Mouse (Mus musculus): ENCODE measurements at regions not wholly inside any gene's neighbourhood (a gene's known extent, or its start where the extent isn't known, plus 50 kb on each side); places are given as distances from the start of the nearest gene placed in this dataset.

GRCm38 (mm10) chr9:113305761-113306160 lies 402.3 kb downstream of the Pdcd6ip start:
- Histone ChIP-seq H3K27me3 (ENCODE audit: control insufficient read depth, insufficient read depth, low read length, poor library complexity, severe bottlenecking) (no peaks in the 10 kb centered on the region), H3K27ac (ENCODE audit: insufficient read depth, low read length) (no peak overlapping the region), H3K9ac (ENCODE audit: low read depth, poor library complexity, severe bottlenecking) (no peak overlapping the region), H3K9me3 (replicated peaks; ENCODE audit: control insufficient read depth, insufficient read depth, low read length, poor library complexity, severe bottlenecking) (no peaks in the 10 kb centered on the region), H3K4me1 (ENCODE audit: control insufficient read depth, insufficient read depth, low read length) (peaks cover 2% of the 10 kb centered on the region), H3K36me3 (ENCODE audit: control insufficient read depth, insufficient read depth, low read length, poor library complexity, severe bottlenecking) (no peaks in the 10 kb centered on the region), H3K4me3 (ENCODE audit: low read depth, low read length) (no peak overlapping the region)
- TF ChIP-seq POLR2A (IDR thresholded peaks at IDR 0.05; ENCODE audit: insufficient read depth, low read length) (no peak), CTCF (IDR thresholded peaks at IDR 0.05; ENCODE audit: low read depth, low read length) (no peak), EP300 (IDR thresholded peaks at IDR 0.05; ENCODE audit: insufficient read depth, low read depth, low read length) (no peak)

GRCm38 (mm10) chr9:113302429-113302828 lies 405.6 kb downstream of the Pdcd6ip start:
- Histone ChIP-seq H3K4me3 (ENCODE audit: low read depth, low read length) (no peak overlapping the region), H3K4me1 (ENCODE audit: control insufficient read depth, insufficient read depth, low read length) (peaks cover 2% of the 10 kb centered on the region), H3K9me3 (replicated peaks; ENCODE audit: control insufficient read depth, insufficient read depth, low read length, poor library complexity, severe bottlenecking) (no peaks in the 10 kb centered on the region), H3K27ac (ENCODE audit: insufficient read depth, low read length) (no peak overlapping the region), H3K9ac (ENCODE audit: low read depth, poor library complexity, severe bottlenecking) (no peak overlapping the region), H3K27me3 (ENCODE audit: control insufficient read depth, insufficient read depth, low read length, poor library complexity, severe bottlenecking) (no peaks in the 10 kb centered on the region), H3K36me3 (ENCODE audit: control insufficient read depth, insufficient read depth, low read length, poor library complexity, severe bottlenecking) (no peaks in the 10 kb centered on the region)
- TF ChIP-seq POLR2A (IDR thresholded peaks at IDR 0.05; ENCODE audit: insufficient read depth, low read length) = no peak
- no peak for TF ChIP-seq CTCF (IDR thresholded peaks at IDR 0.05; ENCODE audit: low read depth, low read length)
- TF ChIP-seq EP300 (IDR thresholded peaks at IDR 0.05; ENCODE audit: insufficient read depth, low read depth, low read length) = peak; percentile 90

DNA sequence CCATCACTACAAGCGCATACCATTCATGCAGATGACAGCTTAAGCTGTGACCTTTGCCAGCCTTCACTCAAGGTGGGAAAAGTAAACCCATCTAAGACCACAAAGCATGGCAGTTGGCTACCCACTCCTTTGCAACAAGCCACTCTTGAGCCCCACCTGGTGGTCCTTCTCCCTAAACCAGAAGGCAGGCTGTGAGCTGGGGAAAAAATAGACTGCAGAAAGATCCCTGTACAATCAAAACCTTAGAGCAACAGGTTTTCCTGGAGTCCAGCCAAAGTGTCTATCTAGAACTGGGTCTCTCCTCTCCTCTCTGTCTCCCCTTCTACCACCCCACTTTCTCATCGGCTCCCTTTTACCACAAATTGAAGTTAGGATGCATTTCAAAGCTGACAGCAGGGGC lies 407.2 kb downstream of the Pdcd6ip start:
- Histone ChIP-seq H3K4me1 (ENCODE audit: control insufficient read depth, insufficient read depth, low read length) (peaks cover 2% of the 10 kb centered on the region), H3K27ac (ENCODE audit: insufficient read depth, low read length) (no peak overlapping the region), H3K36me3 (ENCODE audit: control insufficient read depth, insufficient read depth, low read length, poor library complexity, severe bottlenecking) (no peaks in the 10 kb centered on the region), H3K9me3 (replicated peaks; ENCODE audit: control insufficient read depth, insufficient read depth, low read length, poor library complexity, severe bottlenecking) (no peaks in the 10 kb centered on the region), H3K9ac (ENCODE audit: low read depth, poor library complexity, severe bottlenecking) (no peak overlapping the region), H3K4me3 (ENCODE audit: low read depth, low read length) (no peak overlapping the region), H3K27me3 (ENCODE audit: control insufficient read depth, insufficient read depth, low read length, poor library complexity, severe bottlenecking) (no peaks in the 10 kb centered on the region)
- TF ChIP-seq CTCF (IDR thresholded peaks at IDR 0.05; ENCODE audit: low read depth, low read length) (peak; percentile 50), EP300 (IDR thresholded peaks at IDR 0.05; ENCODE audit: insufficient read depth, low read depth, low read length) (no peak)

GRCm38 (mm10) chr9:113299900-113300299 lies 408.2 kb downstream of the Pdcd6ip start:
- no peaks in the 10 kb centered on the region for H3K9me3 ChIP-seq (replicated peaks; ENCODE audit: control insufficient read depth, insufficient read depth, low read length, poor library complexity, severe bottlenecking)
- TF ChIP-seq POLR2A (IDR thresholded peaks at IDR 0.05; ENCODE audit: insufficient read depth, low read length) (no peak), CTCF (IDR thresholded peaks at IDR 0.05; ENCODE audit: low read depth, low read length) (no peak), EP300 (IDR thresholded peaks at IDR 0.05; ENCODE audit: insufficient read depth, low read depth, low read length) (no peak)
- no peaks in the 10 kb centered on the region for H3K27me3 ChIP-seq (ENCODE audit: control insufficient read depth, insufficient read depth, low read length, poor library complexity, severe bottlenecking)
- H3K27ac ChIP-seq (ENCODE audit: insufficient read depth, low read length) = no peak overlapping the region
- H3K9ac ChIP-seq (ENCODE audit: low read depth, poor library complexity, severe bottlenecking) = no peak overlapping the region
- H3K36me3 ChIP-seq (ENCODE audit: control insufficient read depth, insufficient read depth, low read length, poor library complexity, severe bottlenecking) = no peaks in the 10 kb centered on the region
- no peak overlapping the region for H3K4me3 ChIP-seq (ENCODE audit: low read depth, low read length)
- peaks cover 2% of the 10 kb centered on the region for H3K4me1 ChIP-seq (ENCODE audit: control insufficient read depth, insufficient read depth, low read length)

DNA sequence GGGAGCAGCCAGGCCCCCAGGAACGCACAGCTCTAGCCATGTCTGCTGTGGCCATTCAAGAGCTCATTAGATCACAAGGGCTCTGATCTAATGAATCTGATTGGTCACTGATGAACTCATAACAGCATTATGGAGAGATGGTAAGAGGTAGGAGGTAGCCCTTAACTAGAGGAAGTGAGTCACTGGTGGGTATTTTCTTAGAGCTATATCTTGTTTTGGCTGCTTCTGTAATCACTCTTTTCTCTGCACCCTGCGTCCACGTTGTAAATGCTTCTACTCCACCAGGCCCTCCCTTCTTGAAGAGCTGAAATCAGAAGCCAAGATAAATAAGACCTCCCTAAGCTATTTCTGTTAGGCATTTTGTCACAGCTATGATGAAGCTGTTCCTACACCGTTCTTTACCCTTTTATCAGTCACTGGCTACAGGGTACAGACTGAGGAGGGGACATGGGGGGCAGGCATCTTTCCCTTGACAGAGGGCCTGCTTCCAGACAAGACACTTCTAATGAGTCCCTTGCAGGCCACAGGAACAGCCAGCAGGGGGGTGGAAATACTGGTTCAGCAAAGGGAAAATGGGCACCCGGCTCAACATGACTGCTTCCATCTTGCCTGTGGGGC lies 412.1 kb downstream of the Pdcd6ip start:
- Histone ChIP-seq H3K4me1 (ENCODE audit: control insufficient read depth, insufficient read depth, low read length) (no peaks in the 10 kb centered on the region), H3K9me3 (replicated peaks; ENCODE audit: control insufficient read depth, insufficient read depth, low read length, poor library complexity, severe bottlenecking) (no peaks in the 10 kb centered on the region), H3K4me3 (ENCODE audit: low read depth, low read length) (no peak overlapping the region), H3K36me3 (ENCODE audit: control insufficient read depth, insufficient read depth, low read length, poor library complexity, severe bottlenecking) (no peaks in the 10 kb centered on the region), H3K27me3 (ENCODE audit: control insufficient read depth, insufficient read depth, low read length, poor library complexity, severe bottlenecking) (no peaks in the 10 kb centered on the region), H3K27ac (ENCODE audit: insufficient read depth, low read length) (no peak overlapping the region), H3K9ac (ENCODE audit: low read depth, poor library complexity, severe bottlenecking) (no peak overlapping the region)
- TF ChIP-seq POLR2A (IDR thresholded peaks at IDR 0.05; ENCODE audit: insufficient read depth, low read length) (no peak), CTCF (IDR thresholded peaks at IDR 0.05; ENCODE audit: low read depth, low read length) (no peak), EP300 (IDR thresholded peaks at IDR 0.05; ENCODE audit: insufficient read depth, low read depth, low read length) (no peak)

- no peaks in the 10 kb centered on the region for H3K4me1 ChIP-seq (ENCODE audit: control insufficient read depth, insufficient read depth, low read length)
- no peaks in the 10 kb centered on the region for H3K27me3 ChIP-seq (ENCODE audit: control insufficient read depth, insufficient read depth, low read length, poor library complexity, severe bottlenecking)
- H3K4me3 ChIP-seq (ENCODE audit: low read depth, low read length) = no peak overlapping the region
- no peak overlapping the region for H3K27ac ChIP-seq (ENCODE audit: insufficient read depth, low read length)
- no peak overlapping the region for H3K9ac ChIP-seq (ENCODE audit: low read depth, poor library complexity, severe bottlenecking)
- TF ChIP-seq POLR2A (IDR thresholded peaks at IDR 0.05; ENCODE audit: insufficient read depth, low read length) (no peak), CTCF (IDR thresholded peaks at IDR 0.05; ENCODE audit: low read depth, low read length) (no peak), EP300 (IDR thresholded peaks at IDR 0.05; ENCODE audit: insufficient read depth, low read depth, low read length) (no peak)
- no peaks in the 10 kb centered on the region for H3K36me3 ChIP-seq (ENCODE audit: control insufficient read depth, insufficient read depth, low read length, poor library complexity, severe bottlenecking)
- no peaks in the 10 kb centered on the region for H3K9me3 ChIP-seq (replicated peaks; ENCODE audit: control insufficient read depth, insufficient read depth, low read length, poor library complexity, severe bottlenecking)
These were observed 420.7 kb downstream of the Pdcd6ip start for GRCm38 (mm10) chr9:113287397-113287796.

All from ES-Bruce4 (cell line).